Mouse (Mus musculus): ENCODE results near the gene Map3k4. TPM values are rescaled to one million over a fixed set of nuclear protein-coding genes. Genes with fewer than 3 reads are reported as not detected.

The Map3k4 gene
- polyA plus RNA-seq, 1 experiment from 2014 or later, result 29.3 TPM

DNA sequence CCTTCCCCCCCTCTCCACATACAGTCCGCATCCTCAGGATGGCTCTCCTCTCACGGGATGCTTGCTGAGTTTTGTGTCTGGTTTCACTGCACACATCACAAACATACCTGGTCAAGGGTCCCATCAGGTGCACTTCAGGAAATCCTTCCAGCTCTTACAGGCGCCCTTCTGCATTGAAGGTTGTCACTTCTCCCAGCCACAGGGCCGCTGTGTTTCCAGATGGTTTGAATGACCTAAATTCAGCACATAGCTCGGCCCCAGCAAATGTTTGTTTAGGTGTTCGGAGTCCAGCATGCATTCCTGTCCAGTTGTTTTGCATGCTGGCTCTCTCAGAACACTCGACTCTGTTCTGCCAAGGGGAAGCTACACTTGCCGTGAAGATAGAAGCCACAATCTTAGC, 134.3 kb downstream of the Map3k4 start:
- WGBS, result 65% methylated on average over 8 of the region's 8 CpGs
- Histone ChIP-seq H3K36me3 (ENCODE audit: control insufficient read depth, insufficient read depth) (no peaks in the 10 kb centered on the region), H3K27me3 (replicated peaks; ENCODE audit: control insufficient read depth, insufficient read depth, low read length) (no peaks in the 10 kb centered on the region), H3K4me1 (replicated peaks; ENCODE audit: control insufficient read depth, insufficient read depth, low read length) (no peaks in the 10 kb centered on the region), H3K9me3 (ENCODE audit: control insufficient read depth) (no peaks in the 10 kb centered on the region), H3K4me3 (ENCODE audit: low read depth, low read length) (no peak overlapping the region), H3K27ac (ENCODE audit: low read depth, low read length) (no peak overlapping the region), H3K9ac (ENCODE audit: low read depth, low read length) (no peak overlapping the region), H3K4me2 (replicated peaks; ENCODE audit: low read depth) (no peak overlapping the region)
- no peak for TF ChIP-seq CTCF (IDR thresholded peaks at IDR 0.05; ENCODE audit: low read depth)
- no peak for ATAC-seq

DNA sequence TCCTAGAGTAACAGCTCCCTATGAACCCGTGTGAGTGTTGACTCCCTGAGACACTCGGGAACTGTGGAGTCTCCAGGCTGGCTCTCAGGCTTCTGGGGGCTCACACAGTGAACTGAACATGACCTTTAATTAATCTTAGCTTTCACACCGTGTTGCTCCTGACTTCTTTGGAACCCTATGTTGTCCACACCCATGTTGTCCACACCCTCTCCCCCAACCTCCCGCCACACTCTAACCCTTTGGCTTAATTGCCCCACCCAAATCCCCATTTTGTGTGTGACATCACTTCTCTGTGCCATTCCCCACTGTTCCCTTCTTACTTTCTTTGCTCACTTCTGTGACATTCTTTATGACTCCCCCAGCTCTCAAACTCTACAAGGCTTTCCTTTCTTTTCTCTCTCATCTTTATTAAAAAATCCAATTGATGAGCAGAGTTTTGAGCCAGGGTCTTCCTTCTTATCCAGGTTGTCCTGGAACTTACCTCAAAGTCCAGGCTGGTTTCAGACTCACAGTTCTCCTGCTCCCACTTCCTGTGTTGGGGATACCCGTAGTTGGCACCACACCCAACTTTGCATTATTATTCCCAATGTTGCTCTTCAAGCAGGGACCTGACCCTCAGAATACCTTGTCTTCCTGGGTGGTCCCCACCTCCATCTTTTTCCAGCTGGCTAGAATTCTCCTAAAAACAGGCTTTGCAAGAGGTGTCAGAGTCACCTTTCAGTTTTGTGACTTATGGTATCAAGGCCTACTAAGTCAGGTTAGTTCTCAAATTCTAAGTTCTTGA, 135.7 kb downstream of the Map3k4 start:
- Histone ChIP-seq H3K36me3 (ENCODE audit: control insufficient read depth, insufficient read depth) (no peaks in the 10 kb centered on the region), H3K27ac (ENCODE audit: low read depth, low read length) (no peak overlapping the region), H3K9me3 (ENCODE audit: control insufficient read depth) (no peaks in the 10 kb centered on the region), H3K4me1 (replicated peaks; ENCODE audit: control insufficient read depth, insufficient read depth, low read length) (no peaks in the 10 kb centered on the region), H3K4me3 (ENCODE audit: low read depth, low read length) (no peak overlapping the region), H3K9ac (ENCODE audit: low read depth, low read length) (no peak overlapping the region), H3K4me2 (replicated peaks; ENCODE audit: low read depth) (no peak overlapping the region), H3K27me3 (replicated peaks; ENCODE audit: control insufficient read depth, insufficient read depth, low read length) (no peaks in the 10 kb centered on the region)
- WGBS, result 68% methylated on average over 5 of the region's 5 CpGs
- ATAC-seq, result no peak
- no peak for TF ChIP-seq CTCF (IDR thresholded peaks at IDR 0.05; ENCODE audit: low read depth)

DNA sequence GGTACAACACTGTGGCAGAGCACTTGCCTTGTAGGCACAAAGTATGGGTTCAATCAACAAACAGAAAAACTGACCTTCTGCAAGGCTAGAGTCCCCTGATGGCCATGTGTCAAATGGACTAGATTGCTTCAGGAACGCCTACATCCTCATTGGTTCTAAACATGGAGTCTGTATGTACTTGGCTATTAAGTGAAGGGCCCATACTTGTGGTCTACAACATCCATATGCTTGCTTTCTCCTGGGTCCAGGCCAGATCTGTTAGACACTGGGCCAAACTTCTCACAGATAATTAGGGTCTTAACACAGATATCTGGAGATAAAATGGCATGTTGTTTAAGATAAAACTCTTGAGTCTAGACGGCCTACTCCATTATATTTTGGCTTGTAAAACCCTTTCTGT, 138.8 kb downstream of the Map3k4 start:
- no peak for ATAC-seq
- Histone ChIP-seq H3K36me3 (ENCODE audit: control insufficient read depth, insufficient read depth) (no peaks in the 10 kb centered on the region), H3K4me2 (replicated peaks; ENCODE audit: low read depth) (no peak overlapping the region), H3K4me3 (ENCODE audit: low read depth, low read length) (no peak overlapping the region), H3K27ac (ENCODE audit: low read depth, low read length) (no peak overlapping the region), H3K4me1 (replicated peaks; ENCODE audit: control insufficient read depth, insufficient read depth, low read length) (no peaks in the 10 kb centered on the region), H3K27me3 (replicated peaks; ENCODE audit: control insufficient read depth, insufficient read depth, low read length) (no peaks in the 10 kb centered on the region), H3K9ac (ENCODE audit: low read depth, low read length) (no peak overlapping the region), H3K9me3 (ENCODE audit: control insufficient read depth) (peaks cover 5% of the 10 kb centered on the region; the same call in 1 of the 2 replicates)
- TF ChIP-seq CTCF (IDR thresholded peaks at IDR 0.05; ENCODE audit: low read depth), result no peak
- WGBS, result 68% methylated on average over 2 of the region's 2 CpGs

DNA sequence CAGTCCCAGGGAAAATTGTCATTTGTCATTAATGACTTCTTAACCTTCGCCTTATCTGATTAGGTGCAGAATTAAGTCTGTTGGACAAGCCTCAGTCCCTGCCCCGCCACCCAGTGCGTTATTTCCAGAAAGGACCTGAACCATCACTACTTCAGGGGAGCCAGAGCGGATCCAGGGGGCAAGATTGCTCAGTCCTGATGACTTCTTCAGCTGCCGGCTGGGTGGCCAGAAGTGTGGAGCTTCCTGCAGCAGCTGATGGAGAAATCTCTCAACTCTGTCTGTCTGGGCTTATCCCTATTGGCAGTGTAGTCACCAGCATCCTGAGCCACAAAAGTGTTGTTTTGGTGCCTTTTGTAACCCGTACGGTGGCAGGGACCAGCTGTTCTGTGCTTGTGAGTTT, 139.3 kb downstream of the Map3k4 start:
- Histone ChIP-seq H3K4me3 (ENCODE audit: low read depth, low read length) (no peak overlapping the region), H3K4me2 (replicated peaks; ENCODE audit: low read depth) (no peak overlapping the region), H3K9ac (ENCODE audit: low read depth, low read length) (no peak overlapping the region), H3K27me3 (replicated peaks; ENCODE audit: control insufficient read depth, insufficient read depth, low read length) (no peaks in the 10 kb centered on the region), H3K36me3 (ENCODE audit: control insufficient read depth, insufficient read depth) (no peaks in the 10 kb centered on the region), H3K9me3 (ENCODE audit: control insufficient read depth) (peaks cover 5% of the 10 kb centered on the region; the same call in 1 of the 2 replicates), H3K4me1 (replicated peaks; ENCODE audit: control insufficient read depth, insufficient read depth, low read length) (no peaks in the 10 kb centered on the region), H3K27ac (ENCODE audit: low read depth, low read length) (no peak overlapping the region)
- WGBS, result 83% methylated on average over 7 of the region's 7 CpGs
- no peak for ATAC-seq
- TF ChIP-seq CTCF (IDR thresholded peaks at IDR 0.05; ENCODE audit: low read depth), result no peak

Other genes starting within 250 kb of the Map3k4 start
- 5.8 and 6.9 TPM in 2 replicates for gene Agpat4, start 200.1 kb downstream of the Map3k4 start, polyA plus RNA-seq (2015; fragmentation: Nextera tagmentation; extraction: Ambion mirVana)
- 0.10 and 0.13 TPM in 2 replicates for gene Plg, start 59.8 kb upstream of the Map3k4 start, polyA plus RNA-seq (2015; fragmentation: Nextera tagmentation; extraction: Ambion mirVana)
- 0.20 and 0.22 TPM in 2 replicates for gene Slc22a3, start 188.9 kb upstream of the Map3k4 start, polyA plus RNA-seq (2015; fragmentation: Nextera tagmentation; extraction: Ambion mirVana)

Data from intestine, postnatal 0 days (tissue).